Mouse (Mus musculus) bone marrow, adult 2 months (tissue): ENCODE data around the gene Ccn6. TPM values are rescaled to one million over a fixed set of nuclear protein-coding genes. Genes with fewer than 3 reads are reported as not detected.
A peak's percentile ranks its signal among the peaks of the same experiment; 100 is the strongest.

Source experiments
- H3K27ac ChIP-seq: fragments of 200-500 bp; 2 replicates; pipeline ENCODE4 v1.5.1; 2012; ENCODE audit warnings: low read depth, mild to moderate bottlenecking, control low read depth, inconsistent platforms, low read length; ENCODE audit not compliant: control insufficient read depth, poor library complexity, insufficient read depth
- H3K4me1 ChIP-seq: fragments of 200-500 bp; 2 replicates; pipeline ENCODE4 v1.6.1; 2011; ENCODE audit warnings: low read length; ENCODE audit not compliant: control insufficient read depth, insufficient read depth
- H3K4me3 ChIP-seq: fragments of 200-500 bp; replicated peaks from 2 replicates; pipeline ENCODE3; 2011; ENCODE audit warnings: mild to moderate bottlenecking, low read depth, low read length, control low read depth; ENCODE audit not compliant: control insufficient read depth
- CTCF ChIP-seq: fragments of 200-500 bp; IDR thresholded peaks from 2 replicates; pipeline ENCODE4 v1.5.1; 2011; ENCODE audit warnings: low read length, control low read depth; ENCODE audit not compliant: control insufficient read depth, insufficient read depth
- POLR2A ChIP-seq: fragments of 200-500 bp; IDR thresholded peaks from 2 replicates; pipeline ENCODE4 v1.6.1; 2011; ENCODE audit warnings: low read depth, mild to moderate bottlenecking, control low read depth, low read length, borderline replicate concordance; ENCODE audit not compliant: control insufficient read depth
- WGBS: fragments of 180-500 bp; shearing (Covaris S2); methylation state at CpG from one replicate; pipeline ENCODE4 v1.1.7; 2018; 5-methylcytosine and 5-hydroxymethylcytosine counted together
- polyA plus RNA-seq: library from polyadenylated mRNA; stranded (reverse); fragments of >200 nt; gene quantifications from 2 replicates; pipeline ENCODE4 v1.2.4, GENCODE M21; 2011; ENCODE audit warnings: low replicate concordance; ENCODE audit not compliant: missing spikeins, insufficient read depth, insufficient read length

Ccn6 gene
- polyA plus RNA-seq, 1 experiment = not detected

DNA sequence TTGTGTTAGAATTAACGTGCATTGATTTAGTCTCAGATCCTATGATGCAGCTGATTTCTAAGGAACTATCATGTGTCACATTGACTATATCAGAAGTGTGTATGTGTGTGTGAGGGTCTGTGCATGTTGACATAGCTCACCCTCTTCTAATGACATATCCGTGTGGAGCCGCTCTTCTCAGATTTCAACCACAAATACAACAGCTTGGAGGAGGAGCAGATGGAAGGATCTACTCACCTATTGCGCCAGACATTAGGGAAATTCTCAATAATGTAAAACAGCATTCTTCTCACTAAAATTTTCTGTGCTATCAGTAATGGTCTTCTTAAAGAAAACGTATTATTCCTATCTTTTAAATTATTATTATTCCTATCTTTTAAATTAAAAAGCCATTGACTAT is 6.9 kb downstream of the Ccn6 start:
- H3K4me3 ChIP-seq = no peak overlapping the region
- no peak for TF ChIP-seq CTCF
- no peak for TF ChIP-seq POLR2A
- peaks cover 9% of the 10 kb centered on the region; the same call in 1 of the 2 replicates for H3K4me1 ChIP-seq
- no peak overlapping the region for H3K27ac ChIP-seq
- 83% methylated on average over 5 of the region's 5 CpGs for WGBS

DNA sequence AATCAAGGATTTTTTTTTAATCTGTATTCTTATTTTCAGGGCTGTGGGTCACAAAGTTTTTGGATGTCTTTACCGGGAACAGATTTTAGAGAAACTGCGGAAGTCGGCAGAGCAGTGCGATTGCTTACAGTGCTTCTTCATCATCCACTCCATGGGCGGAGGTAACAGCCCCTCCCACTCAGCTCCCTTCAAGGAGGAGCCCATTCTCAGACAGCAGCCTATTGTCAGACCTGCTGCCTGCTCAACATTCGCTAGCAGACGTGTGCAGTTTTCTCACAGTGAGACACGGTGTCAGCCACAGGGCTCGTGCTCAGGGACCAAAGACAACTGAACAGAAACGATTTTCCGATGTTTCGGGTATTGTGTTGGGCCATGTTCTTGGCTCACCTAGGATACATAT is 21.4 kb downstream of the Ccn6 start:
- no peak overlapping the region for H3K27ac ChIP-seq
- TF ChIP-seq CTCF (no peak), POLR2A (no peak)
- H3K4me3 ChIP-seq = no peak overlapping the region
- 92% methylated on average over 12 of the region's 12 CpGs for WGBS
- H3K4me1 ChIP-seq = no peaks in the 10 kb centered on the region

GRCm38 (mm10) chr10:39141401-39141800 is 22.2 kb downstream of the Ccn6 start:
- Histone ChIP-seq H3K27ac (no peak overlapping the region), H3K4me1 (no peaks in the 10 kb centered on the region), H3K4me3 (no peak overlapping the region)
- WGBS = 93% methylated on average over 2 of the region's 2 CpGs
- no peak for TF ChIP-seq POLR2A
- TF ChIP-seq CTCF = no peak

DNA sequence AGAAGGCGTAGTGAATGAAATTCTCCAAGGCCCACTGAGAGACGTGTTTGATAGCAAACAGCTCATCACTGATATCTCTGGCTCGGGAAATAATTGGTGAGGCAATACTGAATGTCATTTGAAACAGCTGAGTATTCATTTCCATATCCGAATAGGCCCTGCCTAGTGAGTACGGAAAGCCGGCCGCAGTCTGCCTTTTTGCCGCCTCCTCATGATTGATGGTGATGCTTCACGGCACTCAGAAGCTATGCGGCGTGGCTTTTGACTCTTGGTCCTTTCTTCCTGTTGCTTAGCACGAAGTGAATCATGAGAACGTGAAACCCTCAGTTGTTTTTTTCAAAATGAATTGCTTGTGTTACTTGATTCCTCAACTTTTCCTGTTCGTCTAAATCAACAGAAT is 22.8 kb downstream of the Ccn6 start:
- Histone ChIP-seq H3K4me1 (no peaks in the 10 kb centered on the region), H3K4me3 (no peak overlapping the region), H3K27ac (no peak overlapping the region)
- TF ChIP-seq CTCF (no peak), POLR2A (no peak)
- 88% methylated on average over 14 of the region's 14 CpGs for WGBS

- H3K4me1 ChIP-seq = no peaks in the 10 kb centered on the region
- TF ChIP-seq POLR2A = no peak
- TF ChIP-seq CTCF = no peak
- H3K27ac ChIP-seq = no peak overlapping the region
- WGBS = 89% methylated on average over 6 of the region's 6 CpGs
- H3K4me3 ChIP-seq = no peak overlapping the region
Measured at GRCm38 (mm10) chr10:39138761-39139160, 24.8 kb downstream of the Ccn6 start.

GRCm38 (mm10) chr10:39137766-39138165 is 25.8 kb downstream of the Ccn6 start:
- no peaks in the 10 kb centered on the region; the same call in 1 of the 2 replicates for H3K4me1 ChIP-seq
- no peak overlapping the region for H3K27ac ChIP-seq
- WGBS = 80% methylated on average over 3 of the region's 3 CpGs
- TF ChIP-seq CTCF (no peak), POLR2A (no peak)
- H3K4me3 ChIP-seq = no peak overlapping the region

GRCm38 (mm10) chr10:39133462-39134310 is 29.9 kb downstream of the Ccn6 start, which contains the start of the genes Fam229b and Tube1:
TSS of gene Fam229b (minus strand) at chr10:39133914.
TSS of gene Tube1 (plus strand) at chr10:39133976.
- Histone ChIP-seq H3K4me3 (peak within 1 kb of the TSS; percentile 99), H3K4me1 (no peaks in the 10 kb centered on the region; the same call in 1 of the 2 replicates), H3K27ac (peak within 1 kb of the TSS; percentile 52; the same call in 1 of the 2 replicates)
- 5% methylated on average over 47 of the region's 47 CpGs for WGBS
- TF ChIP-seq POLR2A = peak; percentile 65; the same call in 1 of the 2 replicates
- peak; percentile 2; the same call in 1 of the 2 replicates for TF ChIP-seq CTCF

DNA sequence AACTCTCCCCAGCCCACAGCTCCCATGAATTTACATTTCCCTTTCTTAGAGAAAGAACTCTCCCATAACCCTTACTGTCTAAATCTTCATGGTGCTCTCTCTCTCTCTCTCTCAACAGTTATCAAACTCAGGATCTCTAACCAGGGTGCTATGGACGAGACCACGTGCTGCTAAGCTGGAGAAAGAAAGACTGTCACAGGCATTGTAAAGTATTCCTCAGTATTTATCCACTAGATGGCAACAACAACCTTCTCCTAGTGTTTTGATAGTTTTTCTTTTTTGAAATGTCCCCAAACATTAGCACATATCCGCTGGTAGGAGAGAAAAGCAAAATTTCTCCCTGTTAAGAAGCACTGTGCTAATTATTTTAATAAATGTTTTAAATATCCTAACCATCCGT is 42.2 kb downstream of the Ccn6 start:
- H3K4me1 ChIP-seq = no peaks in the 10 kb centered on the region
- no peak overlapping the region for H3K4me3 ChIP-seq
- WGBS = 29% methylated on average over 4 of the region's 4 CpGs
- TF ChIP-seq CTCF (no peak), POLR2A (no peak)
- H3K27ac ChIP-seq = no peak overlapping the region

DNA sequence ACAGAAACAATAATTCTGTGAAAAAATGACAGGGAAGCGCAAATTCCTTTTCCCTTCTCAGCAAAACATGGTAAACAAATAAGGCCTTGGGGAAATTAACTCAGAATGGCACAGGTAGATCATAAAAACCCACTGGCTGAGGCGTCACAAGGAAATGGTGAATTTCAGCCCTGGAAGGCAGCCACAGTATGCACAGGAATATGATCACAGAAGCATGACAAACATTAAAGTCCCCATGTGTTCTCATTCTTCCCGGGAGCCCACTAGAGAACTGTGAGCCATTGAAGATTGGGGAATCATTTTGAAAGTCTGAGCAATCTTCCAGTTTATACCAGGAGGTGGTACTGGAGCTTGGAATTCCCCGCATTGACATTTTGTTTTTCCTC is 54.1 kb downstream of the Ccn6 start:
- 75% methylated on average over 4 of the region's 4 CpGs for WGBS
- Histone ChIP-seq H3K4me3 (no peak overlapping the region), H3K4me1 (no peaks in the 10 kb centered on the region), H3K27ac (no peak overlapping the region)
- TF ChIP-seq POLR2A (no peak), CTCF (no peak)
